Mouse (Mus musculus) liver, embryonic 12.5 days (tissue): ENCODE measurements around the gene Mipol1. TPM values are rescaled to one million over a fixed set of nuclear protein-coding genes. Genes with fewer than 3 reads are reported as not detected.

Source experiments
- ATAC-seq: fragments of 200-750 bp; cut with Nextera tagmentation; 2 replicates; pipeline ENCODE4 v1.8.0; 2017; ENCODE audit warnings: moderate number of reproducible peaks, mild to moderate bottlenecking, moderate library complexity
- H3K27ac ChIP-seq: fragments of 300-500 bp; sonication (generic); 2 replicates; pipeline ENCODE4 v1.5.1; 2016; ENCODE audit warnings: mild to moderate bottlenecking
- H3K27me3 ChIP-seq: fragments of 300-500 bp; sonication (generic); replicated peaks from 2 replicates; pipeline ENCODE4 v1.6.1; 2016; ENCODE audit warnings: mild to moderate bottlenecking, moderate library complexity
- H3K36me3 ChIP-seq: fragments of 300-500 bp; sonication (generic); 2 replicates; pipeline ENCODE4 v1.6.1; 2016; ENCODE audit warnings: mild to moderate bottlenecking, moderate library complexity
- H3K4me1 ChIP-seq: fragments of 300-500 bp; sonication (generic); 2 replicates; pipeline ENCODE4 v1.6.1; 2016
- H3K4me2 ChIP-seq: fragments of 300-500 bp; sonication (generic); 2 replicates; pipeline ENCODE4 v1.6.1; 2016; ENCODE audit warnings: mild to moderate bottlenecking, moderate library complexity
- H3K4me3 ChIP-seq: fragments of 300-500 bp; sonication (generic); 2 replicates; pipeline ENCODE4 v1.5.1; 2016; ENCODE audit warnings: mild to moderate bottlenecking, moderate library complexity
- H3K9ac ChIP-seq: fragments of 300-500 bp; sonication (generic); 2 replicates; pipeline ENCODE4 v1.6.1; 2016; ENCODE audit warnings: mild to moderate bottlenecking, moderate library complexity
- H3K9me3 ChIP-seq: fragments of 300-500 bp; sonication (generic); replicated peaks from 2 replicates; pipeline ENCODE4 v1.6.1; 2016; ENCODE audit warnings: mild to moderate bottlenecking, moderate library complexity
- WGBS: fragments of 180-500 bp; shearing (Covaris S2); methylation state at CpG from one replicate; pipeline ENCODE4 v1.1.7; 2016; ENCODE audit not compliant: insufficient replicate concordance; 5-methylcytosine and 5-hydroxymethylcytosine counted together
- polyA plus RNA-seq: library from polyadenylated mRNA; unstranded; fragments of >200 nt; fragmentation: Nextera tagmentation; extraction: Ambion mirVana; gene quantifications from 2 replicates; pipeline ENCODE4 v1.2.1, GENCODE M21; 2016

The Mipol1 gene
- polyA plus RNA-seq, 1 experiment from 2014 or later: 5.4 TPM

DNA sequence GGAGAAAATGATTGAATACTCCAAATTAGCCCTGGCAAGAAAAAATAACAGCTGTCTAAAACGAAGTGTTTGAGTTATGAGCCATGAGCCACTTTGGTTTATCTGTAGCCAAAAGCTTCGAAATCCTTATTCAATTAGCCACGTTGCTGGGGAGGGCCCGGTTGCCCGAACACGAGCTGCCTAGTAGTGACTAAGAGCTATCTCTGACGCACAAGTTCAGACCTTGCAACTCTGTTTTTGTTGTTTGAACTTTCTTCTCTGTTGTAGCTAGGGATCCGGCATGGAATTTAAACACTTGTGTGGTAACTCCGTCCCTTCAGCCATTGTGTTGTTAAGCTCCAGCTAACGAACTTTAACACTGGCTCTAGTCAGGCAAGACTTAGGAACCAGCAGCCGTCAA lies 278.7 kb downstream of the Mipol1 start:
- Histone ChIP-seq H3K36me3 (no peaks in the 10 kb centered on the region), H3K4me2 (no peak overlapping the region), H3K4me3 (no peak overlapping the region), H3K9me3 (no peaks in the 10 kb centered on the region), H3K9ac (no peak overlapping the region), H3K27ac (no peak overlapping the region), H3K4me1 (no peaks in the 10 kb centered on the region), H3K27me3 (no peaks in the 10 kb centered on the region)
- ATAC-seq: no peak
- WGBS: 59% methylated on average over 11 of the region's 11 CpGs

DNA sequence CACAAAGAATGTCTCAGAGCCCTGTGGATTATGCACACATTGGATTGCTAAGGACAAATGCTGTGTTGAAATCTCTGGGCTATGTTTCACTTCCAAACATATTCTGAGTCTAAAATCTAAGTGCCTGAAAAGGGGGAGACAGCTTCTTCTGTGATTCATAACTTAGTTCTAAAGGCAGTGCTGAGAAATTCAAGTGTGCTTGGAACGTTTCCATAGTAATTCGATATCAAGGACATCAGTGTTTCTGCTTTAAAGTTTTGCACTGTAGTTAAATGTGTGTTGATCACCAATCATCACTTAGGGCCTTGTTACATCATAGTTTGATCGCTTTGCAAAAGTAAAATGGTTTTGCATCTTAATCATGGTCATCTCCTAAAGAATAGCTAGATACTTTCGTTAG lies 279.5 kb downstream of the Mipol1 start:
- no peak overlapping the region for H3K9ac ChIP-seq
- WGBS: 58% methylated on average over 4 of the region's 4 CpGs
- no peak overlapping the region for H3K4me2 ChIP-seq
- no peaks in the 10 kb centered on the region for H3K4me1 ChIP-seq
- no peaks in the 10 kb centered on the region for H3K36me3 ChIP-seq
- ATAC-seq: no peak
- H3K4me3 ChIP-seq: no peak overlapping the region
- no peaks in the 10 kb centered on the region for H3K27me3 ChIP-seq
- H3K27ac ChIP-seq: no peak overlapping the region
- H3K9me3 ChIP-seq: no peaks in the 10 kb centered on the region

DNA sequence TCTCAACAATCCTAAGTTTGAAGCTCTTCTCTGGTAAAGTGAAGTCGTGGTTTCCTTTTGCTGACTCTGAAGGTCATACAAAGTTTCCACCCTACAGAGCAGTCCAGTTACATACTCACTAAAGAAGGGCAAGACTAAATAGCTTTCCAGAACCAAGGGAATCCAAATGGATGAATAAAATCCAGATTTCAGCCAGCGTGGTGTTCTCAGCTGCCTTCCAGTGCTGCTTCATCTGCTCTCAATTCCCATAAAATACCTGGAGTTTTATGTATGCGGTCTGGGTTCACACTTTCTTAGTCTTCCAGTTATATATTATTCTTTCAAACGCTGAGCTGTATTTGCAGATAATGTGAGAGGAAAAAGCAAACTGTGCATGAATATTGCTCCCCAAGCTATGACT lies 280.9 kb downstream of the Mipol1 start:
- Histone ChIP-seq H3K4me2 (no peak overlapping the region), H3K4me1 (no peaks in the 10 kb centered on the region), H3K4me3 (no peak overlapping the region), H3K27ac (no peak overlapping the region), H3K9ac (no peak overlapping the region), H3K9me3 (no peaks in the 10 kb centered on the region), H3K27me3 (no peaks in the 10 kb centered on the region), H3K36me3 (no peaks in the 10 kb centered on the region)
- WGBS: 74% methylated on average over 4 of the region's 4 CpGs
- no peak for ATAC-seq

DNA sequence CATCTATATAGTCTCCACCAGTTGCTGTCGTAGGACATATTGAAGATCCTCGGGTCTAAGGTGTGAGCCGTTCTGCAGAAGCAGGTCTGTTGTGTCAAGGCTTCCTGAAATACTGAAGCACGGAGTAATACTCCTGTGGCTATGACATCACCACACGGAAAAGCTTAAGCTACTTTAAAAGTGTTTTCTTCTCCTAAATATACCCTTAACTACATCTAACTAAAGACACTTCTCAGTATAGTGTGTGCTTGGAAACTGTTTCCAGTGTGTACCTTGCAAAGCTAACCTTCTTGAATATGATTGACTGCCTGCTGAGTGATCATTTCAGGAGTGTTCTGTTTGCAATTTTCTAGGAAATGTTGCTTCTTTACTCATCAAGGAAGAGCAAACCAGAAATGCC lies 281.3 kb downstream of the Mipol1 start:
- 76% methylated on average over 5 of the region's 5 CpGs for WGBS
- no peaks in the 10 kb centered on the region for H3K4me1 ChIP-seq
- no peak for ATAC-seq
- no peak overlapping the region for H3K4me3 ChIP-seq
- no peak overlapping the region for H3K4me2 ChIP-seq
- H3K36me3 ChIP-seq: no peaks in the 10 kb centered on the region
- no peaks in the 10 kb centered on the region for H3K27me3 ChIP-seq
- H3K9me3 ChIP-seq: no peaks in the 10 kb centered on the region
- no peak overlapping the region for H3K27ac ChIP-seq
- H3K9ac ChIP-seq: no peak overlapping the region

DNA sequence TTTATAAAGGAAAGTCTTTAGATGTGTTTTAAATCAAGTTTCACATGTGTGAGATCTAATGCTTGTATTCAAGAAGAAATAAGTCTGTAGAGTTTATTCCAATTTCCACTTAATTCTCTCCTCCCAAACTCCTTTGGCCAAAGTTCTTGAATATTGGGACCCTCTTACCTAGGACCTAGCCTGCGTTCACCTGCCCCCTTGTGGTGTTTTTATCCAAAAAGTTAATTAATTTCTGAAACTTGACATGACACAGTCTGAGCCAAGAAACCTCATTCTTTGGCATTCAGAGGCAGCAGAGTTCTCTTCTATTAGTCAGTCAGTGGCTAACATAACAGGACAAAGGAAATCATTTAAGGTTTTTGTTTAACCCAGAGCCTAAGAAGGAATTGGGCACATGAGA lies 284.3 kb downstream of the Mipol1 start:
- Histone ChIP-seq H3K4me1 (no peaks in the 10 kb centered on the region), H3K9ac (no peak overlapping the region), H3K27me3 (no peaks in the 10 kb centered on the region; the same call in 1 of the 2 replicates), H3K27ac (no peak overlapping the region), H3K9me3 (no peaks in the 10 kb centered on the region), H3K4me2 (no peak overlapping the region), H3K4me3 (no peak overlapping the region), H3K36me3 (no peaks in the 10 kb centered on the region)
- no peak for ATAC-seq
- WGBS: 39% methylated on average over 1 of the region's 1 CpGs

- Histone ChIP-seq H3K4me2 (no peak overlapping the region), H3K27me3 (no peaks in the 10 kb centered on the region; the same call in 1 of the 2 replicates), H3K4me1 (no peaks in the 10 kb centered on the region), H3K4me3 (no peak overlapping the region), H3K9ac (no peak overlapping the region), H3K36me3 (no peaks in the 10 kb centered on the region), H3K27ac (no peak overlapping the region), H3K9me3 (no peaks in the 10 kb centered on the region)
- 46% methylated on average over 12 of the region's 12 CpGs for WGBS
- ATAC-seq: no peak
Observed at GRCm38 (mm10) chr12:57515702-57516377, 285.6 kb downstream of the Mipol1 start.

- Histone ChIP-seq H3K4me2 (no peak overlapping the region), H3K27ac (no peak overlapping the region), H3K36me3 (no peaks in the 10 kb centered on the region), H3K27me3 (peaks cover 39% of the 10 kb centered on the region), H3K4me3 (no peak overlapping the region), H3K4me1 (no peaks in the 10 kb centered on the region), H3K9me3 (no peaks in the 10 kb centered on the region), H3K9ac (no peak overlapping the region)
- ATAC-seq: no peak
- 52% methylated on average over 4 of the region's 4 CpGs for WGBS
Observed at GRCm38 (mm10) chr12:57528335-57528734, 298.1 kb downstream of the Mipol1 start.

GRCm38 (mm10) chr12:57530474-57530873 lies 300.2 kb downstream of the Mipol1 start:
- Histone ChIP-seq H3K9ac (no peak overlapping the region), H3K4me1 (no peaks in the 10 kb centered on the region), H3K9me3 (no peaks in the 10 kb centered on the region), H3K27me3 (peaks cover 60% of the 10 kb centered on the region), H3K4me3 (no peak overlapping the region), H3K4me2 (no peak overlapping the region), H3K27ac (no peak overlapping the region), H3K36me3 (no peaks in the 10 kb centered on the region)
- ATAC-seq: no peak
- 30% methylated on average over 9 of the region's 9 CpGs for WGBS

DNA sequence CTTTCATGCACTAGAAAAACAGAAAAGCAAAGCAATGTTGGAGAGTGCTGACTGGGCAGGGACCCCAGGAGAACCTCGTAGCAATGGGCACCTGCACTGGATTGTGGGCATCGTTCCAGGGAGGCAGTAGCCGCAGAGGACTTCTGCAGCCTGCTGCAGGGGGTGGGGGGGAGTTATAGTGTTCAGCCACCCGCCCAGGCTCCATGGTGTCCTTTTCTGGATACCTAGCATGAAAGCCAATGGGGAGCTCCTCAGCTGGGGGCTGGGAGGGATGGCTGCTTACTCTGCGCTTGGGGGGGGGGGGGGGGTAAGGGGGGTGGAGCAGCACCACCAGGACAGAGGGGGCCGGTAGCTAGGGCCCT lies 304.3 kb downstream of the Mipol1 start:
- no peak overlapping the region; the same call in 1 of the 2 replicates for H3K4me3 ChIP-seq
- no peak overlapping the region for H3K27ac ChIP-seq
- no peaks in the 10 kb centered on the region for H3K9me3 ChIP-seq
- no peaks in the 10 kb centered on the region for H3K36me3 ChIP-seq
- peak overlapping the region; percentile 27 for H3K4me2 ChIP-seq
- no peak overlapping the region for H3K9ac ChIP-seq
- peaks cover 89% of the 10 kb centered on the region for H3K27me3 ChIP-seq
- WGBS: 8% methylated on average over 4 of the region's 6 CpGs
- no peaks in the 10 kb centered on the region for H3K4me1 ChIP-seq
- ATAC-seq: no peak; the same call in 1 of the 2 replicates

GRCm38 (mm10) chr12:57534879-57535611 lies 304.8 kb downstream of the Mipol1 start:
- no peak overlapping the region; the same call in 1 of the 2 replicates for H3K4me3 ChIP-seq
- ATAC-seq: peak; percentile 74

DNA sequence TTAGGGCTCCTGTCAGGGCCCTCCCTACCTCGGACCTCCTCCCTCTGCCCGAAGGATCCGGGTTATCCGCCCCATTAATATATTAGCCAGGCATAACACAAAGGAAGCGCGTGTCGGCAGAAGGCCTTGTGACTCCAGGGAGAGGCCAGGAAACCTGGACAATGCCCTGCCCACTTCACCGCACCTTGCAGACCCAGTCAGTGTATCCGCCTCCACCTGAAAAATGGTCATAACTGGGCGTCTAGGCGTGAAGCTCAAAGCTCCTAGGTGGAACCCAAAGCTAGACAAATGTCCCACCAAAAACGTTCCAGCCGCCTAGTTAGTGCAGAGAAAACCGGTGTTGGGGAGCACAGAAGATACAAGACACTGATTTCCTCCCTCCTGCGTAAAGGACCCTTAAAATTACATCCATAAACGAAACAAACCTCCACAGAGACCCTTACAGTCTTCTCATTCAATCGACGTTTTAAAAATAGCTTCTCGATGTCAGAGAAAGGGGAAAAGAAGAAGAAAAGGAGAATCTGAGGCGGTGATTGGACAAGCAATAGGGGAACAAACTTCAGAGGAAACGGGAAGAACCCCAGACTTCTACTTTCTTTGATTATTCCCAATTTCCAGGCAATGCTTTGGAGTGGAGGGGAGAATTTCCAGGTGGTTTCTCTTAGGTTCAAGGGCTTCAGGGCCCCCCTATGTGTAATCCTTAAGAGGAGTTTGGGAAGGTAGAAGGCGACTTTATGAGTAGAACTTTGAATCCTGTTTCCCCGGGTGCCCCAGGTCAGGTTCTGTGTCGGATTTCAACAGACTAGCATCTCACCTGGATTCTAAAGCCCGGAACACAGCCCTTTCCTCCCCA lies 306.1 kb downstream of the Mipol1 start:
- Histone ChIP-seq H3K9ac (no peak overlapping the region), H3K27me3 (peaks cover 91% of the 10 kb centered on the region), H3K4me2 (no peak overlapping the region), H3K36me3 (no peaks in the 10 kb centered on the region), H3K4me3 (no peak overlapping the region), H3K4me1 (no peaks in the 10 kb centered on the region), H3K9me3 (no peaks in the 10 kb centered on the region), H3K27ac (no peak overlapping the region)
- WGBS: 5% methylated on average over 25 of the region's 25 CpGs
- no peak; the same call in 1 of the 2 replicates for ATAC-seq

More at GRCm38 (mm10) chr12:57534879-57535611, 304.8 kb downstream of the Mipol1 start:
- Histone ChIP-seq H3K4me1 (no peaks in the 10 kb centered on the region), H3K9me3 (no peaks in the 10 kb centered on the region), H3K27me3 (peaks cover 94% of the 10 kb centered on the region), H3K9ac (no peak overlapping the region), H3K27ac (no peak overlapping the region), H3K4me2 (peak overlapping the region; percentile 27), H3K36me3 (no peaks in the 10 kb centered on the region)
- WGBS: 6% methylated on average over 22 of the region's 39 CpGs
